Mouse (Mus musculus): Measurements from ENCODE around the gene Hbb-bs. TPM values are rescaled to one million over a fixed set of nuclear protein-coding genes. Genes with fewer than 3 reads are reported as not detected.

Hbb-bs gene
- polyA plus RNA-seq, 1 experiment from 2014 or later, result 21,711 TPM

Other genes starting within 250 kb of the Hbb-bs start
- not detected in 2 replicates for gene Olfr618, start 238.0 kb downstream of the Hbb-bs start, polyA plus RNA-seq (2015; fragmentation: Nextera tagmentation; extraction: Ambion mirVana)
- gene Olfr619, start 227.5 kb downstream of the Hbb-bs start, polyA plus RNA-seq (2015; fragmentation: Nextera tagmentation; extraction: Ambion mirVana), result not detected in 2 replicates
- not detected in 2 replicates for gene Olfr620, start 215.6 kb downstream of the Hbb-bs start, polyA plus RNA-seq (2015; fragmentation: Nextera tagmentation; extraction: Ambion mirVana)
- gene Olfr622, start 185.4 kb downstream of the Hbb-bs start, polyA plus RNA-seq (2015; fragmentation: Nextera tagmentation; extraction: Ambion mirVana), result not detected in 2 replicates
- not detected in 2 replicates for gene Olfr623, start 164.4 kb downstream of the Hbb-bs start, polyA plus RNA-seq (2015; fragmentation: Nextera tagmentation; extraction: Ambion mirVana)
- gene Olfr624, start 156.9 kb downstream of the Hbb-bs start, polyA plus RNA-seq (2015; fragmentation: Nextera tagmentation; extraction: Ambion mirVana), result 0.03 TPM in 1 of 2 replicates, not detected in the other
- not detected in 2 replicates for gene Olfr625-ps1, start 145.4 kb downstream of the Hbb-bs start, polyA plus RNA-seq (2015; fragmentation: Nextera tagmentation; extraction: Ambion mirVana)
- not detected in 2 replicates for gene Olfr243, start 113.4 kb downstream of the Hbb-bs start, polyA plus RNA-seq (2015; fragmentation: Nextera tagmentation; extraction: Ambion mirVana)
- not detected in 2 replicates for gene Olfr628, start 97.7 kb downstream of the Hbb-bs start, polyA plus RNA-seq (2015; fragmentation: Nextera tagmentation; extraction: Ambion mirVana)
- not detected in 2 replicates for gene Olfr629, start 83.2 kb downstream of the Hbb-bs start, polyA plus RNA-seq (2015; fragmentation: Nextera tagmentation; extraction: Ambion mirVana)
- not detected in 2 replicates for gene Olfr630, start 70.8 kb downstream of the Hbb-bs start, polyA plus RNA-seq (2015; fragmentation: Nextera tagmentation; extraction: Ambion mirVana)
- gene Olfr69, start 56.5 kb downstream of the Hbb-bs start, polyA plus RNA-seq (2015; fragmentation: Nextera tagmentation; extraction: Ambion mirVana), result not detected in 2 replicates
- gene Olfr68, start 48.4 kb downstream of the Hbb-bs start, polyA plus RNA-seq (2015; fragmentation: Nextera tagmentation; extraction: Ambion mirVana), result not detected in 2 replicates
- not detected in 2 replicates for gene Olfr67, start 36.3 kb downstream of the Hbb-bs start, polyA plus RNA-seq (2015; fragmentation: Nextera tagmentation; extraction: Ambion mirVana)
- gene Hbb-bt, start 14.1 kb downstream of the Hbb-bs start, polyA plus RNA-seq (2015; fragmentation: Nextera tagmentation; extraction: Ambion mirVana), result 7,919 and 10,944 TPM in 2 replicates
- not detected in 2 replicates for gene Hbb-bh2, start 12.4 kb upstream of the Hbb-bs start, polyA plus RNA-seq (2015; fragmentation: Nextera tagmentation; extraction: Ambion mirVana)
- gene Hbb-bh1, start 15.1 kb upstream of the Hbb-bs start, polyA plus RNA-seq (2015; fragmentation: Nextera tagmentation; extraction: Ambion mirVana), result 230 and 536 TPM in 2 replicates
- 25,617 and 43,684 TPM in 2 replicates for gene Hbb-y, start 25.1 kb upstream of the Hbb-bs start, polyA plus RNA-seq (2015; fragmentation: Nextera tagmentation; extraction: Ambion mirVana)
- gene Olfr66, start 58.2 kb upstream of the Hbb-bs start, polyA plus RNA-seq (2015; fragmentation: Nextera tagmentation; extraction: Ambion mirVana), result not detected in 2 replicates
- gene Olfr64, start 66.4 kb upstream of the Hbb-bs start, polyA plus RNA-seq (2015; fragmentation: Nextera tagmentation; extraction: Ambion mirVana), result not detected in 2 replicates
- gene Olfr65, start 75.4 kb upstream of the Hbb-bs start, polyA plus RNA-seq (2015; fragmentation: Nextera tagmentation; extraction: Ambion mirVana), result not detected in 2 replicates
- not detected in 2 replicates for gene Olfr631, start 100.7 kb upstream of the Hbb-bs start, polyA plus RNA-seq (2015; fragmentation: Nextera tagmentation; extraction: Ambion mirVana)
- not detected in 2 replicates for gene Olfr632, start 106.3 kb upstream of the Hbb-bs start, polyA plus RNA-seq (2015; fragmentation: Nextera tagmentation; extraction: Ambion mirVana)
- not detected in 2 replicates for gene Olfr633, start 116.3 kb upstream of the Hbb-bs start, polyA plus RNA-seq (2015; fragmentation: Nextera tagmentation; extraction: Ambion mirVana)
- not detected in 2 replicates for gene Olfr635, start 143.1 kb upstream of the Hbb-bs start, polyA plus RNA-seq (2015; fragmentation: Nextera tagmentation; extraction: Ambion mirVana)
- gene Olfr638, start 170.7 kb upstream of the Hbb-bs start, polyA plus RNA-seq (2015; fragmentation: Nextera tagmentation; extraction: Ambion mirVana), result not detected in 2 replicates
- not detected in 2 replicates for gene Olfr639, start 189.2 kb upstream of the Hbb-bs start, polyA plus RNA-seq (2015; fragmentation: Nextera tagmentation; extraction: Ambion mirVana)
- gene Olfr640, start 197.5 kb upstream of the Hbb-bs start, polyA plus RNA-seq (2015; fragmentation: Nextera tagmentation; extraction: Ambion mirVana), result not detected in 2 replicates
- not detected in 2 replicates for gene Olfr641, start 207.3 kb upstream of the Hbb-bs start, polyA plus RNA-seq (2015; fragmentation: Nextera tagmentation; extraction: Ambion mirVana)
- gene Olfr642, start 224.6 kb upstream of the Hbb-bs start, polyA plus RNA-seq (2015; fragmentation: Nextera tagmentation; extraction: Ambion mirVana), result not detected in 2 replicates
- not detected in 2 replicates for gene 4930516K23Rik, start 233.3 kb upstream of the Hbb-bs start, polyA plus RNA-seq (2015; fragmentation: Nextera tagmentation; extraction: Ambion mirVana)
- not detected in 2 replicates for gene Olfr644, start 243.8 kb upstream of the Hbb-bs start, polyA plus RNA-seq (2015; fragmentation: Nextera tagmentation; extraction: Ambion mirVana)